Mouse (Mus musculus): ENCODE data around the gene Fbxo11. TPM values are rescaled to one million over a fixed set of nuclear protein-coding genes. Genes with fewer than 3 reads are reported as not detected.
"Not testable (repeated sequence)": the region's sequence is repeated elsewhere in the genome, so short reads cannot be mapped to it uniquely, and the experiment has no call there.

Fbxo11 gene
- total RNA-seq, 4 experiments from 2014 or later: 56.1 to 65.6 (median 64.3) TPM

GRCm38 (mm10) chr17:88067202-88067901 is 2.3 kb upstream of the Fbxo11 start:
- DNase-seq: no peak

GRCm38 (mm10) chr17:88066799-88067198 is 1.7 kb upstream of the Fbxo11 start:
- no peak for DNase-seq

GRCm38 (mm10) chr17:88065801-88066646 is 933 bp upstream of the Fbxo11 start:
- peak; percentile 95 for DNase-seq

GRCm38 (mm10) chr17:88064347-88065030 is 602 bp downstream of the Fbxo11 start:
- peak; percentile 43 for DNase-seq

GRCm38 (mm10) chr17:88063980-88064346 is 1.1 kb downstream of the Fbxo11 start:
- peak; percentile 60 for DNase-seq

- DNase-seq: no peak
Observed at GRCm38 (mm10) chr17:88062860-88063580, 2.1 kb downstream of the Fbxo11 start.

GRCm38 (mm10) chr17:88061942-88062341 is 3.1 kb downstream of the Fbxo11 start:
- DNase-seq: no peak

GRCm38 (mm10) chr17:88058280-88058679 is 6.8 kb downstream of the Fbxo11 start:
- no peak for DNase-seq

GRCm38 (mm10) chr17:88057846-88058245 is 7.2 kb downstream of the Fbxo11 start:
- no peak for DNase-seq

- DNase-seq: no peak
Observed at GRCm38 (mm10) chr17:88051679-88052078, 13.4 kb downstream of the Fbxo11 start.

- DNase-seq: no peak
Observed at GRCm38 (mm10) chr17:88050892-88051291, 14.2 kb downstream of the Fbxo11 start.

- no peak for DNase-seq
Observed at GRCm38 (mm10) chr17:88050318-88050717, 14.8 kb downstream of the Fbxo11 start.

- no peak for DNase-seq
Observed at GRCm38 (mm10) chr17:88042099-88043086, 22.7 kb downstream of the Fbxo11 start.

GRCm38 (mm10) chr17:88040810-88041209 is 24.3 kb downstream of the Fbxo11 start:
- DNase-seq: no peak

GRCm38 (mm10) chr17:88034418-88034817 is 30.7 kb downstream of the Fbxo11 start:
- DNase-seq: no peak

- no peak for DNase-seq
Observed at GRCm38 (mm10) chr17:88031755-88032154, 33.3 kb downstream of the Fbxo11 start.

- no peak for DNase-seq
Observed at GRCm38 (mm10) chr17:88029194-88029970, 35.7 kb downstream of the Fbxo11 start.

- no peak for DNase-seq
Observed at GRCm38 (mm10) chr17:88025227-88025626, 39.9 kb downstream of the Fbxo11 start.

GRCm38 (mm10) chr17:88023924-88024323 is 41.2 kb downstream of the Fbxo11 start:
- no peak for DNase-seq

- DNase-seq: not testable (repeated sequence)
Observed at GRCm38 (mm10) chr17:88016027-88016426, 49.1 kb downstream of the Fbxo11 start.
